Mouse (Mus musculus): ENCODE measurements around the gene Fubp3. TPM values are rescaled to one million over a fixed set of nuclear protein-coding genes. Genes with fewer than 3 reads are reported as not detected.

Fubp3 gene
- total RNA-seq, 2 experiments from 2014 or later, result 7.8 to 9.3 TPM

GRCm38 (mm10) chr2:31656374-31656773 is 83.9 kb downstream of the Fubp3 start:
- no peak overlapping the region for H3K27ac ChIP-seq
- intact Hi-C loops (cut with DNase I), result no loop called here
- no peak overlapping the region for H3K4me3 ChIP-seq
- TF ChIP-seq CTCF (IDR thresholded peaks at IDR 0.05), result no peak
- no peak for DNase-seq

GRCm38 (mm10) chr2:31662939-31663803 is 90.7 kb downstream of the Fubp3 start:
- Histone ChIP-seq H3K27ac (no peak overlapping the region), H3K4me3 (no peak overlapping the region)
- intact Hi-C loops (cut with DNase I), result no loop called here
- TF ChIP-seq CTCF (IDR thresholded peaks at IDR 0.05), result no peak
- DNase-seq, result no peak

- intact Hi-C loops (cut with DNase I), result no loop called here
- DNase-seq, result no peak
- TF ChIP-seq CTCF (IDR thresholded peaks at IDR 0.05), result no peak
- Histone ChIP-seq H3K27ac (no peak overlapping the region), H3K4me3 (no peak overlapping the region)
Observed at GRCm38 (mm10) chr2:31663804-31664180, 91.3 kb downstream of the Fubp3 start.

Small RNA genes lying within 50 kb of the gene (microRNA-seq; reads per million reads assigned to microRNA genes)
- gene Mir6998, result not detected

Other genes with a start within 250 kb of the Fubp3 start
- 1 to 10 TPM; 2.6 to 3.9 TPM for gene Ass1, start 102.4 kb upstream of the Fubp3 start, total RNA-seq (2021)
- gene Prdm12, start 67.4 kb downstream of the Fubp3 start, total RNA-seq (2021), result not detected
- gene Exosc2, start 98.1 kb downstream of the Fubp3 start, total RNA-seq (2021), result 1 to 10 TPM; 8.1 to 8.3 TPM
- 10 to 100 TPM; 23.0 to 25.4 TPM for gene Abl1, start 115.7 kb downstream of the Fubp3 start, total RNA-seq (2021)
- not detected for gene Qrfp, start 237.9 kb downstream of the Fubp3 start, total RNA-seq (2021)

Measured in gastrocnemius, adult 2 months (tissue).